Mouse (Mus musculus) liver, embryonic 12.5 days (tissue): ENCODE data around the gene Zfp574. TPM values are rescaled to one million over a fixed set of nuclear protein-coding genes. Genes with fewer than 3 reads are reported as not detected.

ENCODE experiments used
- ATAC-seq: fragments of 200-750 bp; cut with Nextera tagmentation; 2 replicates; pipeline ENCODE4 v1.8.0; 2017; ENCODE audit warnings: moderate number of reproducible peaks, mild to moderate bottlenecking, moderate library complexity
- H3K27ac ChIP-seq: fragments of 300-500 bp; sonication (generic); 2 replicates; pipeline ENCODE4 v1.5.1; 2016; ENCODE audit warnings: mild to moderate bottlenecking
- H3K27me3 ChIP-seq: fragments of 300-500 bp; sonication (generic); replicated peaks from 2 replicates; pipeline ENCODE4 v1.6.1; 2016; ENCODE audit warnings: mild to moderate bottlenecking, moderate library complexity
- H3K36me3 ChIP-seq: fragments of 300-500 bp; sonication (generic); 2 replicates; pipeline ENCODE4 v1.6.1; 2016; ENCODE audit warnings: mild to moderate bottlenecking, moderate library complexity
- H3K4me1 ChIP-seq: fragments of 300-500 bp; sonication (generic); 2 replicates; pipeline ENCODE4 v1.6.1; 2016
- H3K4me2 ChIP-seq: fragments of 300-500 bp; sonication (generic); 2 replicates; pipeline ENCODE4 v1.6.1; 2016; ENCODE audit warnings: mild to moderate bottlenecking, moderate library complexity
- H3K4me3 ChIP-seq: fragments of 300-500 bp; sonication (generic); 2 replicates; pipeline ENCODE4 v1.5.1; 2016; ENCODE audit warnings: mild to moderate bottlenecking, moderate library complexity
- H3K9ac ChIP-seq: fragments of 300-500 bp; sonication (generic); 2 replicates; pipeline ENCODE4 v1.6.1; 2016; ENCODE audit warnings: mild to moderate bottlenecking, moderate library complexity
- H3K9me3 ChIP-seq: fragments of 300-500 bp; sonication (generic); replicated peaks from 2 replicates; pipeline ENCODE4 v1.6.1; 2016; ENCODE audit warnings: mild to moderate bottlenecking, moderate library complexity
- WGBS: fragments of 180-500 bp; shearing (Covaris S2); methylation state at CpG from one replicate; pipeline ENCODE4 v1.1.7; 2016; ENCODE audit not compliant: insufficient replicate concordance; 5-methylcytosine and 5-hydroxymethylcytosine counted together
- polyA plus RNA-seq: library from polyadenylated mRNA; unstranded; fragments of >200 nt; fragmentation: Nextera tagmentation; extraction: Ambion mirVana; gene quantifications from 2 replicates; pipeline ENCODE4 v1.2.1, GENCODE M21; 2016

Gene Zfp574
- polyA plus RNA-seq, 1 experiment from 2014 or later, result 14.4 TPM

DNA sequence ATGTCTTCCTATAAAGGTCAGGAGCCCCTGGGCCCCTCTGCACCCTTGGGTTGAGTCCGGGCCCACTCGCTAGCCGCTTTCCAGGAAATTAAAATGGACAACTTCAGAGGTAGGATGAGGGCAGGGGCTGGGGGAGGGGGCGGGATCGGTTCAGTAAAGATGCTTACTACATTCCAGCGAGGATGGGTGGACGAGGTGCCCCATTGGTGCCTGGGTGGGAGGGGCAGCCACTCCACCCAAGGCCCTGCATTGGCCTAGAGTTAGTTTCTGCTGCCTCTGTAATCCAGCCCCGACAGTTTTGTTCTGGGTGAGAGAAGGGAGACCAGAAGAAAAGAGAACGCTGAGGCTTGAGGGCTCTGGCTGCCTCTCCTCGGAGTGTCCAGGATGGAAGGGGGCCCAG is 17.5 kb downstream of the Zfp574 start:
- Histone ChIP-seq H3K9me3 (no peaks in the 10 kb centered on the region), H3K36me3 (peaks cover 14% of the 10 kb centered on the region), H3K9ac (no peak overlapping the region), H3K4me1 (peaks cover 34% of the 10 kb centered on the region), H3K4me3 (no peak overlapping the region), H3K4me2 (no peak overlapping the region), H3K27me3 (peaks cover 33% of the 10 kb centered on the region), H3K27ac (no peak overlapping the region)
- ATAC-seq, result no peak
- WGBS, result 39% methylated on average over 10 of the region's 10 CpGs

GRCm38 (mm10) chr7:25098169-25098568 is 25.8 kb downstream of the Zfp574 start:
- Histone ChIP-seq H3K27ac (no peak overlapping the region), H3K4me1 (no peaks in the 10 kb centered on the region), H3K27me3 (peaks cover 22% of the 10 kb centered on the region), H3K36me3 (no peaks in the 10 kb centered on the region; the same call in 1 of the 2 replicates), H3K9ac (no peak overlapping the region), H3K4me2 (no peak overlapping the region), H3K9me3 (no peaks in the 10 kb centered on the region), H3K4me3 (no peak overlapping the region)
- 43% methylated on average over 3 of the region's 3 CpGs for WGBS
- ATAC-seq, result no peak

DNA sequence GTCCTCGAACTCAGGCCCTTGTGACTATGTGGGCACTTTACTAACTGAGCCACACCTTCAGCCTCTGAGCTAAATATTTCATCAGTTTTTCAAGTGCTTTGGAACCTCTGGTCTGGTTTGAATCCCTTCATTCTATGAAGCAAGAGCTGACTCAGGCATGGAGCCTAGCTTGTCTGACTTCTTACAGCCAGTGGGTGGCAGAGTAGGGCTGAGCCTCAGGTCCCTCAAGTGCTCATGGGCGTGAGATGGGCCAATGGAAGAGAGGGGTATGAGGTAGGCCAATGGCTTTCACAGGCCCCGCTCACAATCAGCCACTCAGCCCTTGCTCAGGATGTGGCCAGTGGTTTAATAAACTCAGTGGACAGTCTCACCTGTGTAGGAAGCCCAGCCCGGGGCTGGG is 27.2 kb downstream of the Zfp574 start:
- Histone ChIP-seq H3K36me3 (no peaks in the 10 kb centered on the region; the same call in 1 of the 2 replicates), H3K4me2 (no peak overlapping the region), H3K9ac (no peak overlapping the region), H3K9me3 (no peaks in the 10 kb centered on the region), H3K27ac (no peak overlapping the region), H3K27me3 (peaks cover 19% of the 10 kb centered on the region; the same call in 1 of the 2 replicates), H3K4me1 (no peaks in the 10 kb centered on the region), H3K4me3 (no peak overlapping the region)
- 0 out of 2 replicates have a peak, but pooled peaks have one; percentile 24 for ATAC-seq
- WGBS, result 42% methylated on average over 4 of the region's 4 CpGs

DNA sequence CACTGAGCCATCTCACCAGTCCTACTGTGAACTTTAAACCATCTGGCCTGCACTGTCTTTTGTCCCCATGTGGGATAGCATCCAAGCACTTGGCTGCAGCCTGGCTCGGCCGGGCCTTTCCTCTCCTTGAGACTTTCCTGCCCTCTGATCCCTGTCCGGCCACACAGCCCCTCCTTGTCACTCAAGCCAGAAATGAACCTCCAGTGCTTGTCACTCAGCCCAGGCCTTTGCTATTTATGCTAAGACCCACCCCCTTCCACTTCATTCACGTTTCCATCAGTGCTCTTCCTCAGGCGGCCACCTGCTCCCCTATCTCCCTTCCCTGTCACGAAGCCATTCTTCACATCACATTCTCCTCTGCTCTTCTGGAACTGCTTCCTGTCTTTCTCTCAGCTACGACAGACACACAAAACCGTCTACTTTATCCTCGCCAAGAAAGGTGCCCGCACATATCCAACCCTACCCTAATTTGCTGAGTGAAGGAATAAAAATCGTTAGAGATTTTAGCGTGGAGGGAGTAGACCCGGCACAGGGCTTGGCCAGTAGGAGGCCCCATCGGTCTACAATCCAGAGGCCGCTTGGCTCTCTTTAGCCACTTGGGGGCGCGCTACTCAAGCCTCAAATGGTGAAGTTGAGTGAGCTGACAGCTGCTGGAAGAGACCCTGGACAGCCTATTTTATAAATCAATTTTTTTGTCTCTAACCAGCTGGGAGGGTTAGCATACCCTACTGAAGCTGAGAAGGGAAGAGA is 33.2 kb downstream of the Zfp574 start:
- Histone ChIP-seq H3K4me1 (peaks cover 4% of the 10 kb centered on the region; the same call in 1 of the 2 replicates), H3K4me2 (no peak overlapping the region), H3K4me3 (no peak overlapping the region), H3K9me3 (no peaks in the 10 kb centered on the region), H3K9ac (no peak overlapping the region), H3K27me3 (0 out of 2 replicates have a peak, but pooled peaks cover 4% of the 10 kb centered on the region), H3K27ac (no peak overlapping the region), H3K36me3 (no peaks in the 10 kb centered on the region)
- no peak for ATAC-seq
- WGBS, result 19% methylated on average over 17 of the region's 17 CpGs

DNA sequence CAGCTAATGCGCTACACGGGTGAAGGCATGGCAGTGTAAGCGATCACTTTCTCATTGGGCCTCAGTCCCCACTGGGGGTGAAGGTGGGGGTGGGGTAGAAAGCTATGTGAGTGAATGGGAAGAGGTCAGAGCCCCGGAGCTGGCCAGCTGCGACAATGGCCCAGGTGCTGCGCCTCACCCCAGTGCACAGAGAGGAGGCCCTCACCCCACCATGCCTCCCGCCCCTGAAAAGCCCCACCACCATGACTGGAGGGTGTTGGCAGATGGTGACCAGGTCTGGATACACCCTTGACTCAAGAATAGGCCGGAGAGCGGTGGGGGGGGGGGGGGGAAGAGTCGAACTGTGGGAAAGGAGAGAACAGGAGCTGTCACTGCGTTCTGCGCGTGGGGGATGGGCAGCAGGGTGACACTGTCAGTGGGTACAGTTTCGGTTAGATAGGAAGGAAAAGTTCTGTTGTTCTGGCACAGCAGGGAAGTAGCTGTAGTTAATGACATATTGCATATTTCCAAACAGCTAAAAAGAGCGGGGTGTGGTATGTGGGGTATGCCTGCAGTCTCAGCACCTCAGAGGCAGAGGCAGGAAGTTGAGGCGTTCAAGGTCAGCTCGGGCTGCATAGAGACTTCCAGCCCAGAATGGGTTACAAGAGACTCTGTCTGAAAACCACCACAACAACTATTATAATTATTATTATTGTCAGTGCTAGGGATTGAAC is 34.6 kb downstream of the Zfp574 start:
- no peaks in the 10 kb centered on the region for H3K9me3 ChIP-seq
- H3K4me1 ChIP-seq, result peaks cover 4% of the 10 kb centered on the region; the same call in 1 of the 2 replicates
- H3K27ac ChIP-seq, result no peak overlapping the region
- H3K36me3 ChIP-seq, result no peaks in the 10 kb centered on the region
- no peak overlapping the region for H3K9ac ChIP-seq
- no peak overlapping the region for H3K4me3 ChIP-seq
- 44% methylated on average over 17 of the region's 17 CpGs for WGBS
- H3K4me2 ChIP-seq, result no peak overlapping the region
- peak; percentile 35; the same call in 1 of the 2 replicates for ATAC-seq
- H3K27me3 ChIP-seq, result 0 out of 2 replicates have a peak, but pooled peaks cover 4% of the 10 kb centered on the region

GRCm38 (mm10) chr7:25109355-25109754 is 37.0 kb downstream of the Zfp574 start:
- Histone ChIP-seq H3K9ac (no peak overlapping the region), H3K4me3 (no peak overlapping the region), H3K27me3 (peaks cover 5% of the 10 kb centered on the region; the same call in 1 of the 2 replicates), H3K9me3 (no peaks in the 10 kb centered on the region), H3K4me2 (no peak overlapping the region), H3K4me1 (peaks cover 4% of the 10 kb centered on the region; the same call in 1 of the 2 replicates), H3K27ac (no peak overlapping the region), H3K36me3 (no peaks in the 10 kb centered on the region)
- ATAC-seq, result no peak
- WGBS, result 68% methylated on average over 12 of the region's 12 CpGs

DNA sequence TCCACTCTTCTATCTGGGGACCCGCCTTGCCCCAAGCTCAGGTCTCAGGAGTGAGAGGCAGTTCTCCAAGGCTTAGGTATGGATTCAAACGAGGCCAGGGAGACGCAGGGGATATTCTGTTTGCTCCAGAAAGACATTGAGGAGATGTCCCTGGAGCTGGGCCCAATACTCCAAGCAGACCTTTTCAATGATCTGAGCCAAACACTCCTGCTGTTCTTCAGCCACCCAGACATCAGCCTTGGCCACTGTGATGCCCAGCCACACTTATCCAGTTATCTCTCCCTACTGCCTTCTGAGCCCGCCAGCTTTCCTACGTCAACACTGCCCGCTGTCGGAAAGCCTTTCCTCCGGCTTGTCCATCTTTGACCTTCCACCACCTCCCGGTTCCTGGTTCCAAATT is 38.0 kb downstream of the Zfp574 start:
- Histone ChIP-seq H3K9me3 (no peaks in the 10 kb centered on the region), H3K4me2 (no peak overlapping the region), H3K4me1 (peaks cover 4% of the 10 kb centered on the region; the same call in 1 of the 2 replicates), H3K27me3 (peaks cover 14% of the 10 kb centered on the region), H3K36me3 (no peaks in the 10 kb centered on the region), H3K27ac (no peak overlapping the region), H3K9ac (no peak overlapping the region), H3K4me3 (no peak overlapping the region)
- ATAC-seq, result no peak
- 75% methylated on average over 9 of the region's 9 CpGs for WGBS

DNA sequence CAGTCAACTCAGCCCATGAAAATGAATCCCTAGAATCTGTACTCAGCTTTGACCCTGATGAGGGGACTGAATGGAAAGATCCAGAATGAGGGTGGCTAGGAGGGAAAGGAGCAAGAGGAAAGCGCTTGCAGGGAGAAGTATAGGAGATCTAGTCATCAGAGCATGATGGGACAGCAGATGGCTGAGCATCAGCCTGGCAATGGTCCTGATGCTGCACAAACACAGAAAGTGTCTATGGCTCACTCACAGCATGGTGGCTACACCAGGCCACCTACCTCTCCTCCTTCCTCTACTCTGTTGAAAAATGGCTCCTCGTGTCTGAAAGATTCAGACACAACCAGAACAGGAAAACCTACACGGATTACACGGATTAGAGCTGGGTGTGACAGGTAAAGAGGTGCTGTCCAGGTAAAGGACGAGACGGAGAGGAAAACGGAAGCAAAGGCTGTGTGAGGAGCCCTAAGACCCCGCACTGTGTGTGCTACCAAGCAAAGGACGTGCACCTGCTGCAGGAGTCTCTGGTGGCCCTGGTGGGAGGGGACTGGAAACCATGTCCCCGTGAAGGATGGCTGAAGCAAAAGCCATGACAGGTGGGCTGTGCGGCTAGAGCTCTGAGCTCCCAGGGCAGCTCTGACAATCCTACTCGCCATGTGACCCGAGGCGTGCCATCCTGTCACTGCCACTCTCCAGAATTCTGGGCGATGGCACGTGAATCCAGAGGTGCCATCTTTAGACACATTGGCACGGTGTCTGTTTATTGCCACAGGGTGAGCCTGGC is 40.0 kb downstream of the Zfp574 start:
- H3K9ac ChIP-seq, result no peak overlapping the region
- no peak overlapping the region for H3K4me2 ChIP-seq
- 78% methylated on average over 17 of the region's 17 CpGs for WGBS
- H3K27me3 ChIP-seq, result peaks cover 17% of the 10 kb centered on the region
- ATAC-seq, result no peak
- no peaks in the 10 kb centered on the region for H3K4me1 ChIP-seq
- H3K27ac ChIP-seq, result no peak overlapping the region
- no peaks in the 10 kb centered on the region for H3K36me3 ChIP-seq
- H3K9me3 ChIP-seq, result no peaks in the 10 kb centered on the region
- no peak overlapping the region for H3K4me3 ChIP-seq

GRCm38 (mm10) chr7:25112956-25113603 is 40.7 kb downstream of the Zfp574 start:
- H3K27ac ChIP-seq, result no peak overlapping the region
- no peak overlapping the region for H3K4me2 ChIP-seq
- ATAC-seq, result no peak
- H3K27me3 ChIP-seq, result peaks cover 17% of the 10 kb centered on the region
- H3K36me3 ChIP-seq, result no peaks in the 10 kb centered on the region
- H3K9ac ChIP-seq, result no peak overlapping the region
- 72% methylated on average over 16 of the region's 16 CpGs for WGBS
- no peak overlapping the region for H3K4me3 ChIP-seq
- no peaks in the 10 kb centered on the region for H3K9me3 ChIP-seq
- H3K4me1 ChIP-seq, result no peaks in the 10 kb centered on the region

DNA sequence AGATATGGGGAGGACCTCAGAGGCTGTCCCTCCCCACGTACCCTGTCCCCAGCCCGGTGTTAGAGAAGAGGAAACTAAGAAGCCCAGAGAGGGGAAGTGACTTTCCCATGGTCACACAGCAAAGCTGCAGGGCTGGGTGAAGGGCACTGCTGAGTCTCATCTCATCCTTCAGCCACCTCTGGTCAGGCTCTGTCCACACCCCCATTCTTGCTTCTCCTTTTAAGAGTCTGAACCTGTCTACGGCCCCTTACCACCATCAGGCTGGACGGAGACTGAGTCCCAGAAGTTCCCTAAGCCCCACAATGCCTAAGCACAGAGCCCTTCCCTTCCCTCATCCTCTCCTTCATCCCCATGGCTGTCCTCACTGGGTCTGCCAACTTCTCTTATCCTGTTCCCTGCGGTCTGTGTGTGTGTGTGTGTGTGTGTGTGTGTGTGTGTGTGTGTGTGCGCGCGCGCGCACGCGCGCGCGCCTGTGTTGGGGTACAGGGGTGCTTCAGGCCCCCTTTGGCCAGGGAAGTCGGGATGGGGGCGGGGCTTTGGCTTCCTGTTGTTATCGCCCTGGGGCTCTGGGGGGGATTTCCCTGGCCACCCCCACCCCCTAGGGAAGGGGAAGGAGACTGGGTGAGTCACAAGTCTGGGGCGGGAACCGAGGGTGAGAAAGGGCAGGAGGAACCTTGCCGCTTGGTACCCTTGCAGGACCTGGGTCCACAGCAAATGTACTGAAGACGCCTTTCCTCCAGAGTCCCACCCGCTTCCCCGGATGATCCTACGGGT is 47.9 kb downstream of the Zfp574 start:
- WGBS, result 43% methylated on average over 25 of the region's 25 CpGs
- no peak overlapping the region for H3K9ac ChIP-seq
- peaks cover 4% of the 10 kb centered on the region; the same call in 1 of the 2 replicates for H3K27me3 ChIP-seq
- 0 out of 2 replicates have a peak overlapping the region, but pooled peaks have one; percentile 13 for H3K4me2 ChIP-seq
- H3K9me3 ChIP-seq, result no peaks in the 10 kb centered on the region
- H3K36me3 ChIP-seq, result no peaks in the 10 kb centered on the region
- no peak overlapping the region for H3K27ac ChIP-seq
- peak; percentile 42; the same call in 1 of the 2 replicates for ATAC-seq
- H3K4me3 ChIP-seq, result no peak overlapping the region
- H3K4me1 ChIP-seq, result peaks cover 17% of the 10 kb centered on the region
